Mouse (Mus musculus) erythroblast, embryonic 14.5 days (primary cell): ENCODE measurements around the gene Nsmf. TPM values are rescaled to one million over a fixed set of nuclear protein-coding genes. Genes with fewer than 3 reads are reported as not detected.
A peak's percentile ranks its signal among the peaks of the same experiment; 100 is the strongest.

Experiments
- H3K27me3 ChIP-seq: 2 replicates; pipeline ENCODE4 v1.6.1; 2012; ENCODE audit warnings: inconsistent platforms; ENCODE audit not compliant: control insufficient read depth
- H3K36me3 ChIP-seq: 2 replicates; pipeline ENCODE4 v1.6.1; 2012; ENCODE audit warnings: mild to moderate bottlenecking, inconsistent platforms; ENCODE audit not compliant: control insufficient read depth
- H3K4me1 ChIP-seq: 2 replicates; pipeline ENCODE4 v1.6.1; 2012; ENCODE audit warnings: inconsistent platforms; ENCODE audit not compliant: control insufficient read depth
- H3K4me3 ChIP-seq: replicated peaks from 2 replicates; pipeline ENCODE3; 2012; ENCODE audit warnings: moderate library complexity, mild to moderate bottlenecking, inconsistent platforms
- H3K9me3 ChIP-seq: 2 replicates; pipeline ENCODE4 v1.6.1; 2012; ENCODE audit warnings: low read length, inconsistent platforms, mixed read lengths; ENCODE audit not compliant: control insufficient read depth
- GATA1 ChIP-seq: IDR thresholded peaks from 2 replicates; pipeline ENCODE4 v1.6.1; 2012; ENCODE audit warnings: low read length, inconsistent platforms, mixed read lengths
- TAL1 ChIP-seq: IDR thresholded peaks from 3 replicates; pipeline ENCODE4 v1.6.1; 2012; ENCODE audit warnings: low read length, inconsistent platforms, mixed read lengths
- polyA plus RNA-seq: library from polyadenylated mRNA; stranded (reverse); fragments of >175 nt; gene quantifications from 2 replicates; pipeline ENCODE4 v1.2.3, GENCODE M21; 2012

The Nsmf gene
- polyA plus RNA-seq, 1 experiment, result 0.67 TPM

- H3K36me3 ChIP-seq, result peaks cover 69% of the 10 kb centered on the region
- TF ChIP-seq GATA1 (no peak), TAL1 (no peak)
- H3K9me3 ChIP-seq, result no peaks in the 10 kb centered on the region
- H3K27me3 ChIP-seq, result no peaks in the 10 kb centered on the region
- H3K4me3 ChIP-seq, result no peak overlapping the region
- H3K4me1 ChIP-seq, result peaks cover 39% of the 10 kb centered on the region
Measured at GRCm38 (mm10) chr2:25053101-25053500, 1.1 kb upstream of the Nsmf start.

DNA sequence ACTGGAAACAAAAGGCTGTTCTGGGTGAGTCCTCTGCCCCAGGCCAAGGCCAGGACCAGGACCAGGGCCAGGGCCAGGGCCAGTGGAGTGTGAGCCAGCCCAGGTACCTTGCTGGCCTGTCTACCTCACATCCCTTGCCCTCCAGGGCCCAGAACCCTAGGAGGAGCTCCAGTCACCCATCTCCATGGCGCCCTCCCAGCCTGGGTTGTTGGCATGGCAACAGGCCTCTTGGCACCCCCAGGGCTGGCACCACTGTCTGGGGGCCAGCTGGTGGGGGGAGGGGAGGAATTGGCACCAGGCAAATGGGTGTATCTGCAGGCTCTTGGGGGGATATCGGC is 882 bp downstream of the Nsmf start:
- TF ChIP-seq GATA1 (no peak), TAL1 (no peak)
- Histone ChIP-seq H3K36me3 (peaks cover 54% of the 10 kb centered on the region), H3K4me3 (peak overlapping the region; percentile 74), H3K27me3 (no peaks in the 10 kb centered on the region), H3K9me3 (no peaks in the 10 kb centered on the region), H3K4me1 (peaks cover 46% of the 10 kb centered on the region)

DNA sequence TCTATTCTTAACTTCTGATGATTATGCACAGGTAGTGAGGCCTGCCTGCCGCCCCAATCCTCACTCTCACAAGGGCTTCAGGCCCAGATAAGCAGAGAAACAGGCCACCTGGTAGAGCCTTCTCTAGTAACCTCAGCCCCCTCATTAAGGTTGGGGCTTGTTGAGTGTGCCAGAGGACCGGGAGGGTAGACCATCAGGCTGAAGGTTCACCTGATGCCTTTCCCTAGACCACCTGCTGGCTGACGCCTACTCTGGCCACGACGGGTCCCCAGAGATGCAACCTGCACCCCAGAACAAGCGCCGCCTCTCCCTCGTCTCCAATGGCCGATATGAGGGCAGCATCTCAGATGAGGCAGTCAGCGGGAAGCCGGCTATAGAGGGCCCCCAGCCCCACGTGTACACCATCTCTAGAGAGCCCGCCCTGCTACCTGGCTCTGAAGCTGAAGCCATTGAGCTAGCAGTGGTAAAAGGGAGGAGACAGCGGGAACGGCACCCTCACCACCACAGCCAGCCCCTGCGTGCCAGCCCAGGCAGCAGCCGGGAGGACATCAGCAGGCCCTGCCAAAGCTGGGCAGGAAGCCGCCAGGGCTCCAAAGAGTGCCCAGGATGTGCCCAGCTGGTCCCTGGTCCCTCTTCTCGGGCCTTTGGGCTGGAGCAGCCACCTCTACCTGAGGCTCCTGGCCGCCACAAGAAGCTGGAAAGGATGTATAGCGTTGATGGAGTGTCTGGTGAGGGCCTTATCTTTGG is 1.4 kb downstream of the Nsmf start:
- Histone ChIP-seq H3K4me1 (peaks cover 51% of the 10 kb centered on the region), H3K27me3 (no peaks in the 10 kb centered on the region), H3K4me3 (no peak overlapping the region), H3K36me3 (peaks cover 54% of the 10 kb centered on the region), H3K9me3 (no peaks in the 10 kb centered on the region)
- TF ChIP-seq GATA1, result no peak
- no peak for TF ChIP-seq TAL1

DNA sequence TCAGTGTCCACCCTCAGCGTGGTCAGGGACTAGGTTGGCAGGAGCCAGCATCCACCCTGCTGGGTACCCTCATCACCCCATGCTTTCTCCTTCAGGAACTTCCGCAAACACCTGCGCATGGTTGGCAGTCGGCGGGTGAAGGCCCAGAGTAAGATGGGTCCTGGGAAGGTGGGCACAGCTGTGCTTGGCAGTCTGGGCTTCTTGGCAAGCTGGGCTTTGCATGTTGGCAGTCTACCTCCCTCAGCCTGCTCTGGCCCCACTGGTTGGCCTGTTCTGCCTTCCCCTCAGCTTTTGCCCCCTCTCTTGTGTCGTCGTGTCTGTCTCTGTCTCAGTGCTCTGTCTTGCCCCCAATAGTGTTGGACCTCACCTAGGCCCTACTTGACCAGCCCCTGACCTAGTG is 4.8 kb downstream of the Nsmf start:
- Histone ChIP-seq H3K36me3 (peaks cover 32% of the 10 kb centered on the region), H3K27me3 (no peaks in the 10 kb centered on the region), H3K4me1 (peaks cover 57% of the 10 kb centered on the region), H3K4me3 (no peak overlapping the region), H3K9me3 (no peaks in the 10 kb centered on the region)
- no peak for TF ChIP-seq GATA1
- no peak for TF ChIP-seq TAL1

DNA sequence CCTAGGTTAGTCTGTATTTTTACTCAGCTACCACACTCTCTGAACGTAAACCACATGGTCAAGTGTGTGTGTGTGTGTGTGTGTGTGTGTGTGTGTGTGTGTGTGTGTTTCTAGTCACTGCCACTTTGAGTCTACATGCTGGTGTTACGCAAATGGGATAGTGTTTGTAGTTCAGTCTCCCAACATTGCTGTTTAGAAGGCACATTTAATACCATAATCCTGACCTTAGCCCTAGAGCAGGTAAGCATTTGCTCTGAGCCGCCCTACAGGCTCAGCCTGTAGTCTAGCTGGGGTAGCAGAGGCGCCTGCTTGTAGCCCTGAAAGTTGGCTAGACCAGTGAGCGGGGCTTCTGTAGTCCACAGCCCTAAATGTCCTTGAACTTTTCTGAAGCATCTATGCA is 9.4 kb downstream of the Nsmf start:
- Histone ChIP-seq H3K36me3 (peaks cover 17% of the 10 kb centered on the region), H3K27me3 (no peaks in the 10 kb centered on the region), H3K9me3 (no peaks in the 10 kb centered on the region), H3K4me1 (peaks cover 27% of the 10 kb centered on the region), H3K4me3 (no peak overlapping the region)
- TF ChIP-seq GATA1 (no peak), TAL1 (no peak)

GRCm38 (mm10) chr2:25064285-25064684 is 10.1 kb downstream of the Nsmf start:
- no peak for TF ChIP-seq GATA1
- no peak for TF ChIP-seq TAL1
- H3K36me3 ChIP-seq, result peaks cover 17% of the 10 kb centered on the region
- H3K9me3 ChIP-seq, result no peaks in the 10 kb centered on the region
- peaks cover 25% of the 10 kb centered on the region for H3K4me1 ChIP-seq
- no peak overlapping the region for H3K4me3 ChIP-seq
- H3K27me3 ChIP-seq, result no peaks in the 10 kb centered on the region

DNA sequence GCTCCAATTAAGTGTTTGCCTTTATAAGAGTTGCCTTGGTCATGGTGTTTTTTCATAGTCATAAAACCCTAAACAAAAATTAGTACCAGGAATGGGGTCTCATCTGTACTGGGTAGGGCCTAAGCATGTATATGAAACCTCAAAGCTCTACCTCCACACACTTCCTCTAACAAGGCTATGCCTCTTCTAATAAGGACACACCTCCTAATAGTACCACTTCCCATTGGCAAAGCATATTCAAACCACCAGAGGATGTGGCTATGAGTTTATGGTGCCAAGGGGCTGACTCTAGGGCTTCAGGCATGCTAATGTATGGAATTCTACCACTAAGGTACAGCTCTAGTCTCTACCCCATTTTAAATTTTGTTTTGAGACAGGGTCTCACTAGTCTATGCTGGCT is 11.4 kb downstream of the Nsmf start:
- peaks cover 12% of the 10 kb centered on the region for H3K36me3 ChIP-seq
- no peaks in the 10 kb centered on the region for H3K9me3 ChIP-seq
- peaks cover 20% of the 10 kb centered on the region for H3K4me1 ChIP-seq
- no peaks in the 10 kb centered on the region for H3K27me3 ChIP-seq
- H3K4me3 ChIP-seq, result no peak overlapping the region
- TF ChIP-seq TAL1 (no peak), GATA1 (no peak)

GRCm38 (mm10) chr2:25066552-25066951 is 12.4 kb downstream of the Nsmf start:
- no peaks in the 10 kb centered on the region for H3K9me3 ChIP-seq
- H3K27me3 ChIP-seq, result no peaks in the 10 kb centered on the region
- peaks cover 15% of the 10 kb centered on the region for H3K4me1 ChIP-seq
- no peak overlapping the region for H3K4me3 ChIP-seq
- TF ChIP-seq TAL1, result no peak
- TF ChIP-seq GATA1, result no peak
- H3K36me3 ChIP-seq, result peaks cover 7% of the 10 kb centered on the region

- Histone ChIP-seq H3K4me3 (no peak overlapping the region), H3K9me3 (no peaks in the 10 kb centered on the region), H3K27me3 (no peaks in the 10 kb centered on the region), H3K36me3 (no peaks in the 10 kb centered on the region), H3K4me1 (peaks cover 5% of the 10 kb centered on the region; the same call in 1 of the 2 replicates)
- TF ChIP-seq TAL1 (no peak), GATA1 (no peak)
Measured at GRCm38 (mm10) chr2:25069537-25069936, 15.4 kb downstream of the Nsmf start.

GRCm38 (mm10) chr2:25072398-25072797 is 18.2 kb downstream of the Nsmf start:
- no peaks in the 10 kb centered on the region for H3K27me3 ChIP-seq
- no peaks in the 10 kb centered on the region for H3K9me3 ChIP-seq
- TF ChIP-seq GATA1, result no peak
- TF ChIP-seq TAL1, result no peak
- 0 out of 2 replicates have a peak, but pooled peaks cover 4% of the 10 kb centered on the region for H3K4me1 ChIP-seq
- H3K4me3 ChIP-seq, result no peak overlapping the region
- no peaks in the 10 kb centered on the region for H3K36me3 ChIP-seq
